Mouse (Mus musculus) CH12.LX (cell line): ENCODE measurements around the gene Adap1. TPM values are rescaled to one million over a fixed set of nuclear protein-coding genes. Genes with fewer than 3 reads are reported as not detected.

Experiments used
- DNase-seq: peaks from one replicate; pipeline ENCODE4 v3.0.0-alpha.2; 2013; ENCODE audit errors: extremely low read depth
- H3K27ac ChIP-seq: 2 replicates; pipeline ENCODE4 v1.5.1; 2012; ENCODE audit warnings: low read depth, mild to moderate bottlenecking, control low read depth, moderate library complexity; ENCODE audit not compliant: insufficient read depth
- H3K27me3 ChIP-seq: replicated peaks from 2 replicates; pipeline ENCODE3; 2012; ENCODE audit warnings: inconsistent platforms
- H3K36me3 ChIP-seq, 2 experiments: replicated peaks in 1 of 2; 2 replicates each; pipeline versions ENCODE3 to v1.6.1; 2012; ENCODE audit warnings: inconsistent platforms in 1 of 2, low read length in 1 of 2, mild to moderate bottlenecking in 1 of 2, mixed read lengths in 1 of 2, moderate library complexity in 1 of 2; ENCODE audit not compliant: control insufficient read depth in 1 of 2, insufficient read depth in 1 of 2
- H3K4me1 ChIP-seq, 2 experiments: 2 replicates each; pipeline ENCODE4 v1.6.1; 2012; ENCODE audit warnings: inconsistent platforms in 1 of 2, moderate library complexity in 1 of 2; ENCODE audit not compliant: insufficient read depth in 2 of 2, control insufficient read depth in 1 of 2
- H3K4me2 ChIP-seq: 2 replicates; pipeline ENCODE4 v1.6.1; 2012; ENCODE audit warnings: low read depth, mild to moderate bottlenecking, control low read depth; ENCODE audit not compliant: poor library complexity, insufficient read depth, severe bottlenecking
- H3K4me3 ChIP-seq, 3 experiments: fragments of 150-350 bp in 1 of 3; sonication (generic) in 1 of 3; replicated peaks in 1 of 3; 2 replicates each; pipeline versions ENCODE3 to v1.5.1; 2011 to 2012; ENCODE audit warnings: low read depth in 2 of 3, low read length in 2 of 3, mild to moderate bottlenecking in 2 of 3, moderate library complexity in 2 of 3, control low read depth in 1 of 3, improper control_type of control experiment in 1 of 3, inconsistent platforms in 1 of 3, mixed read lengths in 1 of 3; ENCODE audit not compliant: poor library complexity in 1 of 3
- H3K79me2 ChIP-seq: replicated peaks from 2 replicates; pipeline ENCODE4 v1.6.1; 2012; ENCODE audit warnings: mild to moderate bottlenecking, moderate library complexity; ENCODE audit not compliant: control insufficient read depth, poor library complexity, insufficient read depth, severe bottlenecking; ENCODE audit errors: extremely low read depth
- H3K9ac ChIP-seq: 2 replicates; pipeline ENCODE4 v1.6.1; 2012; ENCODE audit warnings: low read depth, mild to moderate bottlenecking, control low read depth, moderate library complexity; ENCODE audit not compliant: insufficient read depth
- H3K9me3 ChIP-seq: replicated peaks from 2 replicates; pipeline ENCODE3; 2012; ENCODE audit warnings: low read length, inconsistent platforms, mixed read lengths
- BHLHE40 ChIP-seq: IDR thresholded peaks from 2 replicates; pipeline ENCODE4 v1.6.1; 2011; ENCODE audit warnings: mild to moderate bottlenecking, low read depth, low read length, improper control_type of control experiment
- CHD2 ChIP-seq: IDR thresholded peaks from 2 replicates; pipeline ENCODE4 v1.6.1; 2011; ENCODE audit warnings: low read length, improper control_type of control experiment
- CTCF ChIP-seq, 2 experiments: IDR thresholded peaks in 1 of 2; conservative IDR thresholded peaks in 1 of 2; 2 replicates each; pipeline ENCODE4 v1.5.1; 2011 to 2012; ENCODE audit warnings: low read depth in 2 of 2, low read length in 2 of 2, improper control_type of control experiment in 1 of 2, inconsistent platforms in 1 of 2, mild to moderate bottlenecking in 1 of 2, moderate library complexity in 1 of 2
- E2F4 ChIP-seq: IDR thresholded peaks from 2 replicates; pipeline ENCODE4 v1.6.1; 2011; ENCODE audit warnings: low read depth, low read length, improper control_type of control experiment; ENCODE audit not compliant: insufficient replicate concordance
- EP300 ChIP-seq: IDR thresholded peaks from 2 replicates; pipeline ENCODE4 v1.6.1; 2011; ENCODE audit warnings: low read length, improper control_type of control experiment
- ETS1 ChIP-seq: conservative IDR thresholded peaks from 2 replicates; pipeline ENCODE4 v1.6.1; 2012; ENCODE audit warnings: low read depth, mild to moderate bottlenecking, inconsistent platforms, low read length, improper control_type of control experiment, moderate library complexity
- GABPA ChIP-seq: IDR thresholded peaks from 2 replicates; pipeline ENCODE4 v1.6.1; 2012; ENCODE audit warnings: low read depth, low read length, improper control_type of control experiment, inconsistent platforms; ENCODE audit not compliant: insufficient replicate concordance
- HCFC1 ChIP-seq: IDR thresholded peaks from 2 replicates; pipeline ENCODE4 v1.6.1; 2012; ENCODE audit warnings: low read depth, mild to moderate bottlenecking, inconsistent platforms, low read length, improper control_type of control experiment
- IRF4 ChIP-seq: IDR thresholded peaks from 2 replicates; pipeline ENCODE4 v1.6.1; 2014; ENCODE audit warnings: low read depth, mild to moderate bottlenecking, inconsistent platforms, low read length, improper control_type of control experiment
- JUN ChIP-seq: IDR thresholded peaks from 2 replicates; pipeline ENCODE4 v1.6.1; 2011; ENCODE audit warnings: low read depth, mild to moderate bottlenecking, low read length, improper control_type of control experiment, moderate library complexity; ENCODE audit not compliant: insufficient read depth
- MAFK ChIP-seq: IDR thresholded peaks from 2 replicates; pipeline ENCODE4 v1.6.1; 2011; ENCODE audit warnings: low read length, improper control_type of control experiment; ENCODE audit not compliant: insufficient replicate concordance
- MXI1 ChIP-seq: IDR thresholded peaks from 2 replicates; pipeline ENCODE4 v1.6.1; 2011; ENCODE audit warnings: mild to moderate bottlenecking, low read depth, low read length, improper control_type of control experiment
- MYC ChIP-seq: IDR thresholded peaks from 2 replicates; pipeline ENCODE4 v1.6.1; 2011; ENCODE audit warnings: low read depth, mild to moderate bottlenecking, improper control_type of control experiment, low read length
- NELFE ChIP-seq: IDR thresholded peaks from 2 replicates; pipeline ENCODE4 v1.6.1; 2011; ENCODE audit warnings: low read depth, low read length, improper control_type of control experiment
- NRF1 ChIP-seq: IDR thresholded peaks from 2 replicates; pipeline ENCODE4 v1.6.1; 2014; ENCODE audit warnings: low read depth, mild to moderate bottlenecking, inconsistent platforms, low read length, improper control_type of control experiment, moderate library complexity
- POLR2A ChIP-seq: IDR thresholded peaks from 2 replicates; pipeline ENCODE4 v1.6.1; 2011; ENCODE audit warnings: low read depth, mild to moderate bottlenecking, improper control_type of control experiment, low read length
- POLR2AphosphoS2 ChIP-seq: IDR thresholded peaks from 2 replicates; pipeline ENCODE4 v1.6.1; 2011; ENCODE audit warnings: low read depth, low read length, improper control_type of control experiment
- RAD21 ChIP-seq: IDR thresholded peaks from 2 replicates; pipeline ENCODE4 v1.6.1; 2011; ENCODE audit warnings: low read depth, mild to moderate bottlenecking, low read length, improper control_type of control experiment, moderate library complexity
- RCOR1 ChIP-seq: conservative IDR thresholded peaks from 2 replicates; pipeline ENCODE4 v1.6.1; 2012; ENCODE audit warnings: low read depth, mild to moderate bottlenecking, inconsistent platforms, low read length, improper control_type of control experiment
- SIN3A ChIP-seq: IDR thresholded peaks from 2 replicates; pipeline ENCODE4 v1.6.1; 2012; ENCODE audit warnings: low read length, improper control_type of control experiment, inconsistent platforms
- SMC3 ChIP-seq: IDR thresholded peaks from 2 replicates; pipeline ENCODE4 v1.6.1; 2011; ENCODE audit warnings: low read depth, low read length, improper control_type of control experiment
- TCF12 ChIP-seq: IDR thresholded peaks from 2 replicates; pipeline ENCODE4 v1.6.1; 2014; ENCODE audit warnings: low read depth, mild to moderate bottlenecking, inconsistent platforms, low read length, improper control_type of control experiment
- UBTF ChIP-seq: IDR thresholded peaks from 2 replicates; pipeline ENCODE4 v1.6.1; 2012; ENCODE audit warnings: low read depth, mild to moderate bottlenecking, inconsistent platforms, low read length, improper control_type of control experiment, moderate library complexity
- dilution Hi-C: fragments of 300-500 bp; cut with MboI; formaldehyde crosslinking; loops from 2 replicates; pipeline ENCODE4 v1.14.3; 2020; ENCODE audit warnings: low sequenced_read_pairs; ENCODE audit not compliant: extremely low pct_unique_long_range_greater_than_20kb, extremely low pct_ligation_motif_present
- in situ Hi-C: fragments of 300-500 bp; cut with MboI; formaldehyde crosslinking; loops from 3 replicates; pipeline ENCODE4 v1.14.3; 2019; ENCODE audit warnings: low sequenced_read_pairs, low pct_ligation_motif_present, low pct_unique_long_range_greater_than_20kb, mixed read lengths
- polyA plus RNA-seq: library from polyadenylated mRNA; unstranded; fragments of >175 nt; gene quantifications from 2 replicates; pipeline ENCODE4 v1.2.1, GENCODE M21; 2012; ENCODE audit warnings: low read depth; ENCODE audit not compliant: insufficient read length
- total RNA-seq, 2 experiments: library from RNA; depleted of rRNA; stranded (reverse); fragments of 300-350 nt in 1 of 2; fragments of >200 nt in 1 of 2; gene quantifications; 2 replicates each; pipeline ENCODE4 v1.2.3; 2012 to 2014

Adap1 gene
- total and polyA plus RNA-seq, 3 experiments: 53.9 to 73.2 (median 70.7) TPM

DNA sequence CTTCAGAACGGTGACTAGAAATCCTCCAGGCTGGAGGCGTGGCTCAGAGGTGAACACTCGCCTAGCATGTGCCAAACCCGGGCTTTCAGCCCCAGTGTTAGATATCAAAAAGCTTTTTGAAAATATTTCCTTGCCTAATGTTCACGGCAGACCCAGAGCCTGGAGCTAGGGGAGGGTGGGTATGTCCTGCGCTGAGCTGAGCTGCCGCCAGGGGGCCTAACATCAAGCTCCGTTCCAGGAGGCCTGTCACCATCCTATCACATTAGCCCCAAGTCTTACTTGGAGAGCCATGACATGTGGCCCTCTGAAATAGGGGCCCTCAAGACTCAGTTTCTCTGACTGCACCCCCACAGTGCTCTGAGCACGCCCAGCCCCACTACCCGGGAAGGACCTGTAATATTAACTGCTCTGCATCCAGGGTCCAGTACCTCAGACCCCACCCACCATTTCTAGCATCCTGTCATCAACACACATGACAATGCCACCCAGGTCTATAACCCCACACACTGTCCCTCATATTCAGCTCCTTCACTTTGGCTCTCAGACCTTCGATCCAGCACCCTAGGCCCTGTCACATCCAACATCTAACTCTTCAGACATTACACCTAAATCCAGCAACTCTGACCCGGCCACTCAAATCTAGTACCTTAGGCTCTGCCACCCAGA is 18.7 kb upstream of the Adap1 start:
- peaks cover 25 to 35% of the 10 kb centered on the region in 2 experiments for H3K36me3 ChIP-seq
- dilution Hi-C loops (no loop called here), in situ Hi-C loops (no loop called here)
- H3K27me3 ChIP-seq: peaks cover 12% of the 10 kb centered on the region
- peak; percentile 36 for TF ChIP-seq RAD21
- peak; percentile 61; the same call in 1 of the 2 replicates for TF ChIP-seq MYC
- peak; percentile 81 for TF ChIP-seq SIN3A
- peak; percentile 81 to 84 for TF ChIP-seq CTCF (conservative IDR thresholded peaks at IDR 0.05 in 1 of 2, IDR thresholded peaks at IDR 0.05 in 1 of 2; ENCODE audit: low read depth in 2 of 2, low read length in 2 of 2)
- TF ChIP-seq SMC3: peak; percentile 62
- TF ChIP-seq HCFC1: peak; percentile 24; the same call in 1 of the 2 replicates
- no peak for TF ChIP-seq POLR2A
- TF ChIP-seq POLR2AphosphoS2: no peak
- peak; percentile 87 for TF ChIP-seq MXI1
- no peak for TF ChIP-seq E2F4
- H3K9me3 ChIP-seq: no peaks in the 10 kb centered on the region
- H3K4me1 ChIP-seq: peaks cover 3 to 14% of the 10 kb centered on the region in 2 experiments; a peak in 3 of 4 replicates
- H3K27ac ChIP-seq: no peak overlapping the region
- peak overlapping the region; percentile 96 to 99 (median 98) for H3K4me3 ChIP-seq
- H3K4me2 ChIP-seq: peak overlapping the region; percentile 91
- H3K79me2 ChIP-seq: peaks cover 11% of the 10 kb centered on the region
- peak overlapping the region; percentile 95 for H3K9ac ChIP-seq
- peak; percentile 88 for DNase-seq

DNA sequence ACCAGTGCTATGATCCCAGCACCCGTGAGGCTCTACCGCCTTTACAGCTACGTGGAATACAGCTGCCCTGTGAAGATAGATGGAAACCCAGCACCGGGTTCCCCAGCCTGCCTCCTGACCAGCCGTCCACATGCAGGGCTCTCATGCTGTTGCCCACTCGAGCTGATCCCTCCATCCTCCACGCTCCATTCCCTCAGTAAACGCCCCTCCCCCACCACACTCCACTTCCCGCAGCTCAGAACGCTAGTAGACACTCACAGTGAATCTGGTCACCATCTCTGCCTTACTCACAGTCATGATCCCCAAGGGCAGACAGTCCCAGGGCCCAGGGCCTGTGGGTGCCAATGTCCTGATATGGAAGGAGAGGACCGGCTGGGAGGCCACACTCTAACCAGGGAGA is 13.5 kb upstream of the Adap1 start:
- Histone ChIP-seq H3K4me3 (no peak overlapping the region), H3K27me3 (no peaks in the 10 kb centered on the region), H3K27ac (no peak overlapping the region), H3K79me2 (peaks cover 5% of the 10 kb centered on the region; the same call in 1 of the 2 replicates), H3K9me3 (no peaks in the 10 kb centered on the region), H3K4me1 (peaks cover 0 to 18% of the 10 kb centered on the region in 2 experiments; a peak in 2 of 4 replicates), H3K36me3 (peaks cover 51 to 77% of the 10 kb centered on the region in 2 experiments), H3K4me2 (no peak overlapping the region)
- DNase-seq: no peak
- dilution Hi-C loops: no loop called here
- TF ChIP-seq ETS1 (no peak), EP300 (no peak), SMC3 (no peak), TCF12 (no peak), CHD2 (no peak), UBTF (no peak), MAFK (no peak), NELFE (no peak), IRF4 (no peak), CTCF (conservative IDR thresholded peaks at IDR 0.05 in 1 of 2, IDR thresholded peaks at IDR 0.05 in 1 of 2; ENCODE audit: low read depth in 2 of 2, low read length in 2 of 2) (no peak), RCOR1 (no peak), SIN3A (no peak), JUN (no peak), BHLHE40 (no peak), NRF1 (no peak), GABPA (no peak)
- TF ChIP-seq, all 38 proteins: peak for 0
- H3K9ac ChIP-seq: no peak overlapping the region
- in situ Hi-C loops: no loop called here
